Mouse (Mus musculus) embryonic facial prominence, embryonic 13.5 days (tissue): ENCODE data around the gene Eci1. TPM values are rescaled to one million over a fixed set of nuclear protein-coding genes. Genes with fewer than 3 reads are reported as not detected.

Experiments
- ATAC-seq: fragments of 200-750 bp; cut with Nextera tagmentation; 2 replicates; pipeline ENCODE4 v1.8.0; 2017; ENCODE audit warnings: low read depth; ENCODE audit not compliant: insufficient number of reproducible peaks, insufficient read depth, low FRiP score, low TSS enrichment
- H3K27ac ChIP-seq: fragments of 300-500 bp; sonication (generic); 2 replicates; pipeline ENCODE4 v1.5.1; 2015; ENCODE audit warnings: moderate library complexity, mild to moderate bottlenecking, inconsistent platforms
- H3K27me3 ChIP-seq: fragments of 300-500 bp; sonication (generic); 2 replicates; pipeline ENCODE4 v1.6.1; 2015; ENCODE audit warnings: mild to moderate bottlenecking, inconsistent platforms
- H3K36me3 ChIP-seq: fragments of 300-500 bp; sonication (generic); 2 replicates; pipeline ENCODE4 v1.6.1; 2015; ENCODE audit warnings: mild to moderate bottlenecking, inconsistent platforms
- H3K4me1 ChIP-seq: fragments of 300-500 bp; sonication (generic); 2 replicates; pipeline ENCODE4 v1.6.1; 2015; ENCODE audit warnings: inconsistent platforms
- H3K4me2 ChIP-seq: fragments of 300-500 bp; sonication (generic); 2 replicates; pipeline ENCODE4 v1.6.1; 2015; ENCODE audit warnings: moderate library complexity, mild to moderate bottlenecking, inconsistent platforms
- H3K4me3 ChIP-seq: fragments of 300-500 bp; sonication (generic); 2 replicates; pipeline ENCODE4 v1.5.1; 2015; ENCODE audit warnings: mild to moderate bottlenecking, inconsistent platforms
- H3K9ac ChIP-seq: fragments of 300-500 bp; sonication (generic); 2 replicates; pipeline ENCODE4 v1.6.1; 2015; ENCODE audit warnings: mild to moderate bottlenecking, inconsistent platforms
- H3K9me3 ChIP-seq: fragments of 300-500 bp; sonication (generic); 2 replicates; pipeline ENCODE4 v1.6.1; 2016; ENCODE audit warnings: inconsistent platforms
- WGBS: fragments of 180-500 bp; shearing (Covaris S2); methylation state at CpG from one replicate; pipeline ENCODE4 v1.1.7; 2015; ENCODE audit warnings: mixed read lengths; 5-methylcytosine and 5-hydroxymethylcytosine counted together
- polyA plus RNA-seq: library from polyadenylated mRNA; unstranded; fragments of >200 nt; fragmentation: Nextera tagmentation; extraction: Ambion mirVana; gene quantifications from 2 replicates; pipeline ENCODE4 v1.2.1, GENCODE M21; 2015

Gene Eci1
- polyA plus RNA-seq = 70.6 and 78.0 TPM in 2 replicates

GRCm38 (mm10) chr17:24426471-24427169, at the start of gene Eci1:
Gene Eci1 (plus strand): TSS chr17:24426641.
- WGBS = under 1% methylated on average over 48 of the region's 48 CpGs
- peak within 1 kb of the TSS; percentile 97 for H3K27ac ChIP-seq
- H3K27me3 ChIP-seq = no peaks in the 10 kb centered on the region
- peaks cover 40% of the 10 kb centered on the region for H3K36me3 ChIP-seq
- H3K4me1 ChIP-seq = peaks cover 11% of the 10 kb centered on the region
- H3K4me3 ChIP-seq = peak within 1 kb of the TSS; percentile 72
- peak; percentile 88 for ATAC-seq
- no peaks in the 10 kb centered on the region for H3K9me3 ChIP-seq
- H3K4me2 ChIP-seq = peak within 1 kb of the TSS; percentile 73
- H3K9ac ChIP-seq = peak within 1 kb of the TSS; percentile 89

GRCm38 (mm10) chr17:24378496-24378895, 47.9 kb upstream of the Eci1 start:
- Histone ChIP-seq H3K36me3 (no peaks in the 10 kb centered on the region), H3K4me2 (no peak overlapping the region), H3K27ac (no peak overlapping the region), H3K27me3 (no peaks in the 10 kb centered on the region), H3K9me3 (no peaks in the 10 kb centered on the region), H3K4me1 (no peaks in the 10 kb centered on the region), H3K4me3 (no peak overlapping the region), H3K9ac (peak overlapping the region; percentile 4; the same call in 1 of the 2 replicates)
- WGBS = 88% methylated on average over 2 of the region's 2 CpGs
- no peak for ATAC-seq

GRCm38 (mm10) chr17:24383789-24384188, 42.7 kb upstream of the Eci1 start:
- Histone ChIP-seq H3K27me3 (no peaks in the 10 kb centered on the region), H3K4me2 (no peak overlapping the region), H3K4me1 (no peaks in the 10 kb centered on the region), H3K27ac (no peak overlapping the region), H3K36me3 (peaks cover 11% of the 10 kb centered on the region; the same call in 1 of the 2 replicates), H3K9ac (no peak overlapping the region; the same call in 1 of the 2 replicates), H3K9me3 (no peaks in the 10 kb centered on the region), H3K4me3 (no peak overlapping the region)
- ATAC-seq = no peak
- WGBS = 76% methylated on average over 8 of the region's 8 CpGs

GRCm38 (mm10) chr17:24388711-24389110, 37.7 kb upstream of the Eci1 start:
- 85% methylated on average over 5 of the region's 5 CpGs for WGBS
- H3K27me3 ChIP-seq = no peaks in the 10 kb centered on the region
- no peak for ATAC-seq

GRCm38 (mm10) chr17:24389865-24390264, 36.6 kb upstream of the Eci1 start:
- Histone ChIP-seq H3K36me3 (peaks cover 11% of the 10 kb centered on the region; the same call in 1 of the 2 replicates), H3K4me2 (no peak overlapping the region), H3K9me3 (no peaks in the 10 kb centered on the region), H3K27ac (no peak overlapping the region), H3K27me3 (no peaks in the 10 kb centered on the region), H3K4me1 (no peaks in the 10 kb centered on the region), H3K4me3 (no peak overlapping the region), H3K9ac (no peak overlapping the region)
- WGBS = 4% methylated on average over 2 of the region's 2 CpGs
- ATAC-seq = no peak

More at GRCm38 (mm10) chr17:24388711-24389110, 37.7 kb upstream of the Eci1 start:
- Histone ChIP-seq H3K36me3 (peaks cover 11% of the 10 kb centered on the region; the same call in 1 of the 2 replicates), H3K4me2 (no peak overlapping the region), H3K27ac (no peak overlapping the region), H3K9ac (no peak overlapping the region), H3K9me3 (no peaks in the 10 kb centered on the region), H3K4me1 (no peaks in the 10 kb centered on the region), H3K4me3 (no peak overlapping the region)

GRCm38 (mm10) chr17:24391149-24391548, 35.3 kb upstream of the Eci1 start:
- Histone ChIP-seq H3K4me3 (no peak overlapping the region), H3K9ac (no peak overlapping the region), H3K27ac (no peak overlapping the region), H3K4me1 (no peaks in the 10 kb centered on the region), H3K4me2 (no peak overlapping the region), H3K27me3 (no peaks in the 10 kb centered on the region), H3K36me3 (peaks cover 11% of the 10 kb centered on the region; the same call in 1 of the 2 replicates), H3K9me3 (no peaks in the 10 kb centered on the region)
- 64% methylated on average over 8 of the region's 8 CpGs for WGBS
- ATAC-seq = no peak

GRCm38 (mm10) chr17:24393527-24393926, 32.9 kb upstream of the Eci1 start:
- Histone ChIP-seq H3K27ac (no peak overlapping the region), H3K4me3 (no peak overlapping the region), H3K4me1 (no peaks in the 10 kb centered on the region), H3K27me3 (no peaks in the 10 kb centered on the region), H3K4me2 (no peak overlapping the region), H3K9me3 (no peaks in the 10 kb centered on the region), H3K9ac (no peak overlapping the region), H3K36me3 (no peaks in the 10 kb centered on the region)
- no peak for ATAC-seq
- 23% methylated on average over 4 of the region's 4 CpGs for WGBS

- no peak for ATAC-seq
- Histone ChIP-seq H3K36me3 (no peaks in the 10 kb centered on the region), H3K9ac (no peak overlapping the region), H3K9me3 (no peaks in the 10 kb centered on the region), H3K4me3 (no peak overlapping the region), H3K4me2 (no peak overlapping the region), H3K4me1 (no peaks in the 10 kb centered on the region), H3K27me3 (no peaks in the 10 kb centered on the region), H3K27ac (no peak overlapping the region)
- WGBS = 84% methylated on average over 7 of the region's 7 CpGs
Observed at GRCm38 (mm10) chr17:24394456-24394855, 32.0 kb upstream of the Eci1 start.

GRCm38 (mm10) chr17:24402371-24402770, 24.1 kb upstream of the Eci1 start:
- H3K4me3 ChIP-seq = no peak overlapping the region
- peaks cover 11% of the 10 kb centered on the region for H3K36me3 ChIP-seq
- H3K4me1 ChIP-seq = no peaks in the 10 kb centered on the region
- 63% methylated on average over 3 of the region's 3 CpGs for WGBS
- H3K4me2 ChIP-seq = no peak overlapping the region
- no peak overlapping the region for H3K9ac ChIP-seq
- H3K27me3 ChIP-seq = no peaks in the 10 kb centered on the region
- no peak for ATAC-seq
- H3K27ac ChIP-seq = no peak overlapping the region
- no peaks in the 10 kb centered on the region for H3K9me3 ChIP-seq

GRCm38 (mm10) chr17:24407116-24407803, 19.2 kb upstream of the Eci1 start:
- H3K9me3 ChIP-seq = no peaks in the 10 kb centered on the region
- 89% methylated on average over 12 of the region's 12 CpGs for WGBS
- H3K4me2 ChIP-seq = no peak overlapping the region
- 0 out of 2 replicates have a peak overlapping the region, but pooled peaks have one; percentile 6 for H3K9ac ChIP-seq
- H3K27ac ChIP-seq = no peak overlapping the region
- no peaks in the 10 kb centered on the region for H3K4me1 ChIP-seq
- H3K36me3 ChIP-seq = peaks cover 44% of the 10 kb centered on the region
- ATAC-seq = no peak
- H3K4me3 ChIP-seq = no peak overlapping the region
- no peaks in the 10 kb centered on the region for H3K27me3 ChIP-seq

- Histone ChIP-seq H3K27ac (peak overlapping the region; percentile 94), H3K4me1 (peaks cover 33% of the 10 kb centered on the region), H3K4me3 (peak overlapping the region; percentile 88), H3K27me3 (no peaks in the 10 kb centered on the region), H3K36me3 (peaks cover 44% of the 10 kb centered on the region), H3K4me2 (peak overlapping the region; percentile 78), H3K9ac (peak overlapping the region; percentile 76), H3K9me3 (no peaks in the 10 kb centered on the region)
- ATAC-seq = no peak
- WGBS = 33% methylated on average over 22 of the region's 22 CpGs
Observed at GRCm38 (mm10) chr17:24413557-24414211, 12.8 kb upstream of the Eci1 start.
